Mouse (Mus musculus) Patski (cell line): ENCODE data around the gene Sv2a. TPM values are rescaled to one million over a fixed set of nuclear protein-coding genes. Genes with fewer than 3 reads are reported as not detected.
"Not testable (repeated sequence)": the region's sequence is repeated elsewhere in the genome, so short reads cannot be mapped to it uniquely, and the experiment has no call there.

Experiments
- ATAC-seq: fragments of 100-300 bp; one replicate; pipeline ENCODE4 v1.8.0; 2021
- CTCF ChIA-PET: fragments of 350-600 bp; sonication (Branson Sonifier 250); formaldehyde crosslinking; loops from one replicate; lab custom pipeline; 2022; ENCODE audit warnings: inconsistent platforms; lab: Charles Lee
- POLR2A ChIA-PET: fragments of 350-600 bp; sonication (Branson Sonifier 250); formaldehyde crosslinking; loops from one replicate; lab custom pipeline; 2022; ENCODE audit warnings: antibody characterized with exemption, inconsistent platforms; lab: Charles Lee
- DNase-seq: peaks from one replicate; pipeline ENCODE4 v3.0.0-alpha.2; 2011; ENCODE audit warnings: low read depth, low spot score
- H3K27me3 ChIP-seq: fragments of 371-371 bp; one replicate; pipeline ENCODE4 v1.5.1; 2021
- CTCF ChIP-seq: fragments of 100-300 bp; IDR thresholded peaks from one replicate; pipeline ENCODE4 v1.5.1; 2021
- in situ Hi-C: fragments of 300-500 bp; cut with MboI; formaldehyde crosslinking; loops from 3 replicates; pipeline ENCODE4 v1.11.1; 2018; ENCODE audit warnings: low pct_unique_long_range_greater_than_20kb, mixed read lengths
- polyA plus RNA-seq: library from polyadenylated mRNA; unstranded; gene quantifications from one replicate; pipeline ENCODE4 v1.2.3, GENCODE M21; 2021

Gene Sv2a
- polyA plus RNA-seq, 1 experiment from 2014 or later: 13.8 TPM

DNA sequence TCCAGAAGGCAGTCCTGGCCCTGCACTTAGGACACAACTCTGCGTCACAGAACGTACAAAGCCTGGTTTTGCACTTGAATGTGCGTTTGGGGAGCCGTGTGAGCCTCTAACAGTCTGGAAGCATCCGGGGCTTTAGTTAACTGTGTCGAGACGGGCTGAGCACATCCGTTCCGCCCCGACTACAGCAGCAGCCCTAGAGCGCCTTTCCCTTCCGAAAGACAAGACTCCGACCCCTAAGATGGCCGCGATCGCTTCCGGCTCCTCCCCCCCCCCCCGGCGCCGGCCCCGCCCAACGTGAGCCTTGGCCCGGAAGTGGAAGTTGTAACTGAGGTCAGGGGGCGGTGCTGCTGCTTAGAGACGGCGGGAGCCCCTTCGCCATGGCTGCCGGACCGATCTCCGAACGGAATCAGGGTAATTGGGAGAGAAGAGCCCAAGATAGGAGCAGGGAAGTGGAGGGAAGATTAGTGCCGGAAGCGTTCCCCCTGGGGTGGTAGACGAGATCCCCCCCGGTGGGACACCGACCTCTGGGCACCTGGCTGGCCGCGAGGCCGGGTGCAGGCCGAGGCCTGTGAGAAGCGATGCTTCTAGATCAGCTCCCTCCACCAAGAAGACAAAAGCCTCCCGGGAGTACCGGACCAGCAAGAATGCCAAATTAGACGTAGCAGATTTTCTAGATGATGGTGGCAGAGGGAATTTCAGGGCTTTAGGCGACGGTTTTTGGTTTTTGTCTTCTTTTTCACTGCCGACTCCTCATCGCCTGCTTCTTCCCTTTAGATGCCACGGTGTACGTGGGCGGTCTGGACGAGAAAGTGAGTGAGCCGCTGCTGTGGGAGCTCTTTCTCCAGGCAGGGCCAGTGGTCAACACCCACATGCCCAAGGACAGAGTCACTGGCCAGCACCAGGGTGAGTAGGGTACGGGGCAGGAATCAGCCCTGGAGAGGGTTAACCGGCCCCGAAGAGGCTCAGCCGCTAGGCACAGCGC, 8.5 kb upstream of the Sv2a start, which contains the start of gene Sf3b4:
Gene Sf3b4, plus strand, starts transcription at position 136 of the 982 bp plus-strand sequence.
- CTCF ChIA-PET: interaction anchor here (1.4 to 3.7 kb wide), 2 partner anchors 10 to 89 kb away, joined by 3 to 17 read pairs; partner anchors contain the start of gene Mtmr11
- ATAC-seq (peak; percentile 74), DNase-seq (peak; percentile 66)
- POLR2A ChIA-PET: interaction anchor here (1.0 to 5.5 kb wide), 7 partner anchors 9 to 90 kb away, joined by 3 to 49 read pairs (median 3); partner anchors contain the start of genes Hist2h2ac, Hist2h2be, Mtmr11 and Sv2a
- in situ Hi-C loops: no loop called here
- H3K27me3 ChIP-seq: no peaks in the 10 kb centered on the region
- TF ChIP-seq CTCF: no peak

DNA sequence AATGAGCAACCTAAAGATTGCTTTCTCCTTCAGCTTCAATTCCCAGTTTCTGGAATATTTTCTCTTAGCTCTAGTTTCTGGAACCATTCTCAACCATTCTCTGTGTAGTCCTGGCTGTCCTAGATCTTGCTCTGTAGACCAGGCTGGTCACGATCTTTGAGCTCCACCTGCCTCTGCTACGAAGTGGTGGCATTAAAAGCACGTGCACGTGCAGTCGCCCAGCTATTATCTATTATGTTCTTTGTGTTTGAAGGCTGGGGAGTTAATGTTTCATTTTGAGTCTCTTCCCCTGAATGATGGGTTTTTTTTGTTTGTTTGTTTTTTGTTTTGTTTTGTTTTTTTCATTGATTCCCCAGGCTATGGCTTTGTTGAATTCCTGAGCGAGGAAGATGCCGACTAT, 7.8 kb upstream of the Sv2a start:
- ATAC-seq (no peak), DNase-seq (no peak)
- ChIA-PET POLR2A (interaction anchor here (1.1 to 5.5 kb wide), 7 partner anchors 8 to 89 kb away, joined by 3 to 49 read pairs (median 3); partner anchors contain the start of genes Hist2h2ac, Hist2h2be, Mtmr11 and Sv2a), CTCF (interaction anchor here (1.4 to 3.7 kb wide), 2 partner anchors 11 to 89 kb away, joined by 3 to 17 read pairs; partner anchors contain the start of gene Mtmr11)
- TF ChIP-seq CTCF: no peak
- no peaks in the 10 kb centered on the region for H3K27me3 ChIP-seq
- in situ Hi-C loops: no loop called here

DNA sequence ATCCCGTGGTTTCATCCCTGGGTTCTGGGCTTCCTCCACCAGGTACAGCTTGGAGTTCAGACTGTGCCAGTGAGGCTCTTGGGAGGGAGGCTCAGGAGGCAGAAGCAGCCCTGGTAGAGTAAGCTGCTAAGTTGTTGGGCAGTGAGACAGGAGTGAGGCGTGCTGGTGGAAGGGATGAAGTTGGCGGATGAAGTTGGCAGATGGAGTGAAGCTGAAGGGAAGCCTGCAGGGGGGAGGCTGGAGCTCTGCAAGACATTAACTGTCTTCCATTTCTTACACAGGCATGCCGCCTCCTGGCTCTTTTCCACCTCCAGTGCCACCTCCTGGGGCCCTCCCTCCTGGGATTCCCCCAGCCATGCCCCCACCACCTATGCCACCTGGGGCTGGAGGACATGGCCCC, 6.9 kb upstream of the Sv2a start:
- DNase-seq, in situ Hi-C loops, ATAC-seq, H3K27me3 ChIP-seq: not testable (repeated sequence)
- POLR2A ChIA-PET: interaction anchor here (1.3 to 5.5 kb wide), 4 partner anchors 9 to 47 kb away, joined by 3 to 49 read pairs (median 12); partner anchors contain the start of genes Hist2h2ac, Hist2h2be and Mtmr11
- CTCF ChIA-PET: interaction anchor here (1.3 kb wide), 1 partner anchor 11 kb away, joined by 3 read pairs; no protein-coding TSS in a partner anchor

DNA sequence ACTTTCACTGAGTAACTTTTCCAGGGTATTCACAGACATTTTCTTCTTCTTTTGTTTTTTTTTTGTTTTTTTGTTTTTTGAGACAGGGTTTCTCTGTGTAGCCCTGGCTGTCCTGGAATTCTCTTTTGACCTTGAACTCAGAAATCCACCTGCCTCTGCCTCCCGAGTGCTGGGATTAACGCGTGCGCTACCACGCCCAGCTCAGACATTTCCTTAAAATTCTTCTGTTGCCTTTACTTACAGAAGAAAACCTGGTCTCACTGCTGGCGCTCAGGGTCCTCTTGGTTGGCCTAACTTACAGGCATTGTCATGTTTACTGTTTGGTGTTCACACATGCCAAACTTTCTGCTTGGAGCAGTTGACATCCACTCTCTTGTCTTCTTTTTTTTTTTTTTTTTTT, 5.7 kb upstream of the Sv2a start:
- POLR2A ChIA-PET: interaction anchor here (0.7 to 5.5 kb wide), 3 partner anchors 13 to 28 kb away, joined by 4 to 49 read pairs (median 20); partner anchors contain the start of gene Mtmr11
- in situ Hi-C loops: no loop called here
- DNase-seq (no peak), ATAC-seq (no peak)
- no peak for TF ChIP-seq CTCF
- no peaks in the 10 kb centered on the region for H3K27me3 ChIP-seq
- CTCF ChIA-PET: interaction anchor here (1.3 kb wide), 1 partner anchor 13 kb away, joined by 3 read pairs; no protein-coding TSS in a partner anchor

DNA sequence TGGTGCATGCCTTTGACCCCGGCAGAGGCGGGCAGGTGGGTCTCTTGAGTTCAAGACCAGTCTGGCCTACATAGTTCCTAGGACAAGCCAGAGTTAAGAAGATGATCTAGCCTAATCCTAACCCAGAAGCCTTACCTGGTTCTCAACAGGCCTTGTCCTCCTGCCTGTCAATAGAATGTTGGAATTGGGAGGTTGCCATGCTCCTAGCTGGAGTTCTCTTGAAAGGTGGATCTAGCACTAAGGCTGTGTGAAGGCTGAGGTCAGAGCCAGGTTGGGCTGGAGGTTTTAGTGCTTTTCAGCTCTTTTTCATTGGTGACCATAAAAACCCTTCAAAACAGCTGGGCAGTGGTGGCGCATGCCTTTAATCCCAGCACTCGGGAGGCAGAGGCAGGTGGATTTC, 2.5 kb upstream of the Sv2a start:
- POLR2A ChIA-PET: interaction anchor here (1.1 kb wide), 1 partner anchor 13 kb away, joined by 3 read pairs; no protein-coding TSS in a partner anchor
- no peak for TF ChIP-seq CTCF
- CTCF ChIA-PET: interaction anchor here (1.3 to 2.1 kb wide), 2 partner anchors 12 to 15 kb away, joined by 5 to 6 read pairs; no protein-coding TSS in a partner anchor
- H3K27me3 ChIP-seq: no peaks in the 10 kb centered on the region
- in situ Hi-C loops: no loop called here
- DNase-seq (no peak), ATAC-seq (no peak)

DNA sequence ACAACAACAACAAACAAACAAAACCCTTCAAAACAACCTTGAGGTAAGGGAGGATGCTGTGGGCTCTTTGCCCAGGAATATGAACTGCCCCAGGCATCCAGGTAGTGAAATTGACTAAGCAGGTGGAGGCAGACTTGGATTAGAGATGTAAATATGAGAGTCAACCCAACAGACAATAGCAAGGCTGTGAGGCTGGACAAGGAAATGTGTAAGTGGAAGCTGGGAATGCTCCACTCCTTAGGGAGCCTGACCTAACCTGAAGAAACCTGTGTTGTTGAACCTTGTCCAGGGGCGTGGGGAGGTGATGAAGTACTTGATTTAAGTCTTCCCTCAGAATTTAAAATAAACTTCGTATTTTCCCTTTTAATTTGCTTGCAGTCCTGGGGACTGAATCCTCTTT, 2.0 kb upstream of the Sv2a start:
- no peaks in the 10 kb centered on the region for H3K27me3 ChIP-seq
- TF ChIP-seq CTCF: no peak
- ATAC-seq: no peak
- ChIA-PET CTCF (interaction anchor here (1.8 to 2.1 kb wide), 2 partner anchors 15 to 113 kb away, joined by 5 to 6 read pairs; no protein-coding TSS in a partner anchor), POLR2A (interaction anchor here (0.6 to 2.9 kb wide), 2 partner anchors 18 to 269 kb away, joined by 3 to 10 read pairs; no protein-coding TSS in a partner anchor)
- no peak for DNase-seq
- in situ Hi-C loops: no loop called here

DNA sequence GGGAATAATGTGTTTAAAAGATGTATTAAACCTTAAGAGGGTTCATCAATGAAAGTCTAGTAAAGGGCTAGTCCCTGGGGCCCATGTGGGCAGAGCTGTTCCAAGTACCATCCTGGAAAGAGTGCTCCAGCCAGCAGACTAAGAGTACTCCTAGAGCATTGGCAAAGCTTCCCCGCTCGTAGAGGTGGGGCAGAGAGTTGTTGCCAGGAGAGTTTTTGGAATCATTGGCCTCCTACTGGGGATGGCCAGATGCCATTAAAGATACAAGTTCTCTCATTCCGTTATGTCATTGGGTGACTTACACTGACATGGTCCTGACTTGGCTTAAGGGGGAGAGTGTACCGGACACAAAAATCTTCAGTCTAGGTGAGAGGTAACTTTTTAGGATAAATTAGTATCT, 1.4 kb upstream of the Sv2a start:
- in situ Hi-C loops: no loop called here
- CTCF ChIA-PET: interaction anchor here (1.2 to 2.1 kb wide), 3 partner anchors 10 to 113 kb away, joined by 4 to 6 read pairs (median 5); no protein-coding TSS in a partner anchor
- DNase-seq (no peak), ATAC-seq (no peak)
- no peak for TF ChIP-seq CTCF
- H3K27me3 ChIP-seq: no peaks in the 10 kb centered on the region
- POLR2A ChIA-PET: interaction anchor here (0.6 to 2.9 kb wide), 2 partner anchors 17 to 269 kb away, joined by 3 to 10 read pairs; no protein-coding TSS in a partner anchor

DNA sequence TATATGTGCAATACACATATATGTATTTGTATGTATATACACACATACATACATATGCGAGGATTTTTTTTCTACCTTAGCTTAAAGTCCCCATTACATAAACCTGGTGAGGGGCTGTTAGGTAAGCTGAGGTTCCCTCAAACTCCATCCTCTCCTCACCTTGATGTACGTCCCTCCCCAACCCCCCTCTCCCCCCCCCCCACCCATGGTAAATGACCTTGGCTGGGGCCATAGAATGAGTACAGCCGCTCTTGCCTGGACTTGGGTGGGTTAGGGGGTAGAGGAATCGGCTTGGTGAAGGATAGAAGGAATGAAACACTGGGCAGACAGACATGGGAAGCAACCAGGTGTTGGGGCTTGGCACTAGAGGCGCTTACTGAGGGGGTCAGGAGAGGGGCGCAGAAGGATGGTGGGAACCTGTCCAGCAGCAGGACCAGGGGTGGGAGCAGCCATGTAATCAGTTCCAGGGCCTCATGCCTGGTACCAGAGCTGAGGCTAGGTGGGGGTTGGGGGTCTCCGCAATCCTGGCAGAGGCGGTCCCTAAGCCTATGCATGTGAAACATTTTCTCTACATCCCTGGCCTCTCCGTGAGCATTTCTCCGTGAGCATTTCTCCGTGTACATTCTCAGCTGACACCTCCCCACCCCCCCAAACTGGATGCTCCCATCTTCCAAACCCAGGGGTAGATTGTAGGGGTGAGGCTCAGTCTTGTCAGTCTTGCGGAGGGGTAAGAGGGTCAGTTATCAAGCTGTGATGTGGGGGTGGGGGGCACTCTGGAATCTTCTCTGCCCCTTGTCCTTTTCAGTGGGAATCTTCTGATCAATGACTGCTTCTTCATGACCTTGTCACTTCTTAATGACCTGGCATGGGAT, 795 bp downstream of the Sv2a start:
- CTCF ChIA-PET: interaction anchor here (1.1 kb wide), 1 partner anchor 10 kb away, joined by 3 read pairs; no protein-coding TSS in a partner anchor
- POLR2A ChIA-PET: interaction anchor here (0.5 to 2.9 kb wide), 4 partner anchors 9 to 38 kb away, joined by 4 to 10 read pairs (median 7); partner anchors contain the start of genes Bola1, Hist2h2ab and Sf3b4
- TF ChIP-seq CTCF: no peak
- ATAC-seq (no peak), DNase-seq (no peak)
- H3K27me3 ChIP-seq: no peaks in the 10 kb centered on the region
- in situ Hi-C loops: no loop called here

DNA sequence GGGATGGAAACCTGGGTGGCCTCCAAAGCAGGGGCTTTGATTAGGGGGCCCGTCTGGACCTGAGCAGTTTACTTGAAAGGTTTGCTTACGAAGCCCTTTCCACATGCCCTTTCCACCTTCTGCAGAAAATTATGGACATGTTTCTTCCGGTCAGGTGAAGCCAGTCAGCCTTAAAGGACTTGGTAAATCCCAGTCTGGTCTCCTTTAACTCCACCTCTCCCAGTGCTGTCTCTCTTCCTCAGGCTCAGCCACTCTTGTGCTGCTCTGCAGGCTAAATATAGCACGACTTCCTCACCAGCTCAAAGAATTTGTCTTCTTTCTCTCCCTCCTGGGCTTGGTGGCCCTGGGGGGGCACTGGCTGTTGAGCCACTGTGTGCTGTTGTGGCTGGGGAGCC, 1.4 kb downstream of the Sv2a start:
- no peak for ATAC-seq
- in situ Hi-C loops: no loop called here
- DNase-seq: no peak
- no peaks in the 10 kb centered on the region for H3K27me3 ChIP-seq
- TF ChIP-seq CTCF: no peak
- POLR2A ChIA-PET: interaction anchor here (0.6 to 2.2 kb wide), 3 partner anchors 8 to 37 kb away, joined by 3 to 9 read pairs (median 5); partner anchors contain the start of genes Bola1, Hist2h2ab and Sf3b4
- CTCF ChIA-PET: interaction anchor here (0.9 to 2.0 kb wide), 3 partner anchors 9 to 14 kb away, joined by 3 to 5 read pairs (median 3); no protein-coding TSS in a partner anchor
